Mouse (Mus musculus) stomach, postnatal 0 days (tissue): ENCODE data around the gene Nudt2.

Experiments
- CTCF ChIP-seq: IDR thresholded peaks from 2 replicates; pipeline ENCODE4 v1.5.1; 2016; ENCODE audit warnings: antibody characterized with exemption, low read depth, mild to moderate bottlenecking, moderate library complexity
- EP300 ChIP-seq: optimal IDR thresholded peaks from 2 replicates; pipeline ENCODE3; 2016; ENCODE audit warnings: antibody characterized with exemption

DNA sequence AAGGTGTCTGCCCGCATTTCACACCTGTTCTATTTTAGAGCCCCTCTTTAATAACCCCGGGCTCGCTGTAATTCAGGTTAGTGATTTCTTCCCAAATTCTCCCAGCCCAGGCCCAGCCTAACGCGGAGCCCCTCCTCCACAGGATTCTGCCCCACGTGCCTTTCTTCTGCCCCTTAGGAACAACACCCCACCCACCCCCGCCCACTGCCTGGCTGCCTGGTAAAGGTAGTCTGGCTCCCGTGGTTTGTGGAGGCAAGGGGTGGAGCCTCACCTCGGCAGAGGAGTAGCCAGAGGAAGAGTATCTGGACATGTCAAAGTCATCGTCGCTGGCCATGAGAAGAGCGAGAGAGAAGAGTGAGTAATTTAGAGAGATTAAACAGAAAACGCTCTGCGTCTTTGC lies 55.7 kb downstream of the Nudt2 start:
- no peak for TF ChIP-seq CTCF
- no peak for TF ChIP-seq EP300
